Mouse (Mus musculus): ENCODE results near the gene Nufip2. TPM values are rescaled to one million over a fixed set of nuclear protein-coding genes. Genes with fewer than 3 reads are reported as not detected.

Gene Nufip2
- polyA plus RNA-seq, 1 experiment: 139 TPM

DNA sequence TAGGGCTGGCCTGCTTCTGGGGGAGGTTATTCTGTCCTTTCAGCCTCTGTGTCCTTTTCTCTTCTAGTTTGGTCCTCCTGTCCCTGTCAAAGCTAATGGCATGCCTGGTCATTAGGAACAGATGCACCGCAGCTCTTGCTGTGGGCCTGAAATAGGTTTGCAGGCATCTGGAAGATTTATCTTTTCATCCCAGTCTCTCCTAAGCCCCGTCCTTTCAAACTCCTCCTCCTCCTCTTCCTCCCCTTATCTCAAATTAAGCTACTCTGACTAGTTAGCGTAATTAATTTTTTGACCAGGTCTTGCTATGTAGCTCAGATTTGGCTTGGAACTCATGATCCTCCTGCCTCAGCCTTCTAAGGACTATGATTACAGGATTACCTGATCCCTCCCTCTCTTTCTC lies 67.5 kb downstream of the Nufip2 start:
- H3K27me3 ChIP-seq (ENCODE audit: control insufficient read depth, insufficient read depth, low read length, poor library complexity, severe bottlenecking): no peaks in the 10 kb centered on the region
- no peaks in the 10 kb centered on the region for H3K9me3 ChIP-seq (replicated peaks; ENCODE audit: control insufficient read depth, insufficient read depth, low read length, poor library complexity, severe bottlenecking)
- H3K27ac ChIP-seq (ENCODE audit: insufficient read depth, low read length): no peak overlapping the region
- no peak overlapping the region for H3K4me3 ChIP-seq (ENCODE audit: low read depth, low read length)
- peaks cover 4% of the 10 kb centered on the region for H3K4me1 ChIP-seq (ENCODE audit: control insufficient read depth, insufficient read depth, low read length)
- no peaks in the 10 kb centered on the region for H3K36me3 ChIP-seq (ENCODE audit: control insufficient read depth, insufficient read depth, low read length, poor library complexity, severe bottlenecking)
- no peak overlapping the region for H3K9ac ChIP-seq (ENCODE audit: low read depth, poor library complexity, severe bottlenecking)
- TF ChIP-seq POLR2A (IDR thresholded peaks at IDR 0.05; ENCODE audit: insufficient read depth, low read length): no peak

DNA sequence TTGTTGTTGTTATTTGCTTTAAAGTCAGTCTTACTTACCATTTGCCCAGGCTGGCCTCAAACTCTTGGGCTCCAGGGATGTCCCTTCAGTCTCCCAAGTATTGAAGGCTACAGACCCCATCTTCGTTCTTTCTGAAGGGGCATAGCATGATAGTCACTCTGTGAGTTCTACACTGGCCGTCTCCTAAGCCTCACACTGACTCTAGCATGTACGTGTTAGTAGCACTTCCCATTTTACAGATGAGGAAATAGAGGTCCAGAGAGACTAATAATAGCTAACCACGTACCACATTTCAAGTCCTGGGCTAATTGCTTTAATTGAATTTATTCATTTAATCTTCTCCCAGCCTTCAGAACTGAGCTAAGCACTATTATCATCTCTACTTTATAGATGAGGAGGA lies 74.1 kb downstream of the Nufip2 start:
- Histone ChIP-seq H3K27ac (ENCODE audit: insufficient read depth, low read length) (no peak overlapping the region), H3K27me3 (ENCODE audit: control insufficient read depth, insufficient read depth, low read length, poor library complexity, severe bottlenecking) (no peaks in the 10 kb centered on the region), H3K36me3 (ENCODE audit: control insufficient read depth, insufficient read depth, low read length, poor library complexity, severe bottlenecking) (no peaks in the 10 kb centered on the region), H3K4me1 (ENCODE audit: control insufficient read depth, insufficient read depth, low read length) (peaks cover 5% of the 10 kb centered on the region), H3K9ac (ENCODE audit: low read depth, poor library complexity, severe bottlenecking) (no peak overlapping the region), H3K9me3 (replicated peaks; ENCODE audit: control insufficient read depth, insufficient read depth, low read length, poor library complexity, severe bottlenecking) (no peaks in the 10 kb centered on the region), H3K4me3 (ENCODE audit: low read depth, low read length) (no peak overlapping the region)
- TF ChIP-seq EP300 (IDR thresholded peaks at IDR 0.05; ENCODE audit: insufficient read depth, low read depth, low read length): no peak
- no peak for TF ChIP-seq POLR2A (IDR thresholded peaks at IDR 0.05; ENCODE audit: insufficient read depth, low read length)
- TF ChIP-seq CTCF (IDR thresholded peaks at IDR 0.05; ENCODE audit: low read depth, low read length): no peak

DNA sequence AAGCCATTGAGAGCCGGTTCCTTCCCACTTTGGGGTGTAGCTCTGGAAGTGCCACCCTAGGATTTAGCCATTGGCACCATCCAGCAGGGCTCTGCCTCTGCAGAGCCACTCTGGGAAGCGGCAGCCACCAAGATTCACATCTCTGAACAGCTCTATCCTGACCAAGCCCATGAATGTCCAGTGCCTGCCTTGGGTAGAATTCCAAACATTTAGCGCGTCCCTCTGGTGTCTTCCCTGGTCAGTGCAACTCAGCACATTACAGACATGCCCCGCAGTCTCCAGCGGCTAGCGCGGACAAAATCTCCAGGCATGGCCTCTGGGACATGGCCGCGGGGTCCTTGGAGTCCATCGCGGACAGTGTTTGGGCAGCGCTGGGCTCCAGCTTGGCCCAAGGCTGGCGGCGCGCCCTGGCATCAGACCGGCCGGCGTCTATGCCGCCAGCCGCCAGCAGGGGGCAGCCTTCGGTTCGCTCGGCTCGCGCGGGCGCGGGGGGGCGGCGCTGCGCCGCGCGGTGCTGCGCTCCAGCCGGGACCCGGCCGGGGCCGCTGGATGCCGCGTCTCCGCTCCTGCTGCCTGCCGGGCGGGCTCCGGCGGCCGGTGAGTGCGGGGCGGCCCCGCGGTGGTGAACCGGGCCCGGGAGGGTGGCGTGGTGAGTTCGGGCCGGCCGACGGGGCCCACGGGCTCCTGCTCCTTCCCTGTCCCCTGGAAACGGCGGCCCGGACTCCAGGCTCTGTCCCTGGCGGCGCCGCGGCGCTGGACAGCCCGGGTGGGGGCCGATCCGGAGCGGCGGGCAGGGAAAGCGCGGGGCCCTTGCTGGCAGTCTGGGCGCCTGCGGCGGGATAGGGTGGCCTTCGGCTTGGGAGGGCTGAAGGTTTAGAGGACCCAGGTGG lies 77.1 kb downstream of the Nufip2 start, which contains the start of gene Myo18a:
Myo18a (plus strand) TSS at position 464 of the 890 bp plus-strand sequence.
- Histone ChIP-seq H3K9ac (ENCODE audit: low read depth, poor library complexity, severe bottlenecking) (peak within 1 kb of the TSS; percentile 93), H3K27ac (ENCODE audit: insufficient read depth, low read length) (no peak within 1 kb of the TSS), H3K27me3 (ENCODE audit: control insufficient read depth, insufficient read depth, low read length, poor library complexity, severe bottlenecking) (no peaks in the 10 kb centered on the region), H3K36me3 (ENCODE audit: control insufficient read depth, insufficient read depth, low read length, poor library complexity, severe bottlenecking) (no peaks in the 10 kb centered on the region), H3K4me1 (ENCODE audit: control insufficient read depth, insufficient read depth, low read length) (peaks cover 3% of the 10 kb centered on the region), H3K9me3 (replicated peaks; ENCODE audit: control insufficient read depth, insufficient read depth, low read length, poor library complexity, severe bottlenecking) (no peaks in the 10 kb centered on the region), H3K4me3 (ENCODE audit: low read depth, low read length) (peak within 1 kb of the TSS; percentile 76)
- peak; percentile 68 for TF ChIP-seq CTCF (IDR thresholded peaks at IDR 0.05; ENCODE audit: low read depth, low read length)
- no peak for TF ChIP-seq EP300 (IDR thresholded peaks at IDR 0.05; ENCODE audit: insufficient read depth, low read depth, low read length)
- no peak for TF ChIP-seq POLR2A (IDR thresholded peaks at IDR 0.05; ENCODE audit: insufficient read depth, low read length)

DNA sequence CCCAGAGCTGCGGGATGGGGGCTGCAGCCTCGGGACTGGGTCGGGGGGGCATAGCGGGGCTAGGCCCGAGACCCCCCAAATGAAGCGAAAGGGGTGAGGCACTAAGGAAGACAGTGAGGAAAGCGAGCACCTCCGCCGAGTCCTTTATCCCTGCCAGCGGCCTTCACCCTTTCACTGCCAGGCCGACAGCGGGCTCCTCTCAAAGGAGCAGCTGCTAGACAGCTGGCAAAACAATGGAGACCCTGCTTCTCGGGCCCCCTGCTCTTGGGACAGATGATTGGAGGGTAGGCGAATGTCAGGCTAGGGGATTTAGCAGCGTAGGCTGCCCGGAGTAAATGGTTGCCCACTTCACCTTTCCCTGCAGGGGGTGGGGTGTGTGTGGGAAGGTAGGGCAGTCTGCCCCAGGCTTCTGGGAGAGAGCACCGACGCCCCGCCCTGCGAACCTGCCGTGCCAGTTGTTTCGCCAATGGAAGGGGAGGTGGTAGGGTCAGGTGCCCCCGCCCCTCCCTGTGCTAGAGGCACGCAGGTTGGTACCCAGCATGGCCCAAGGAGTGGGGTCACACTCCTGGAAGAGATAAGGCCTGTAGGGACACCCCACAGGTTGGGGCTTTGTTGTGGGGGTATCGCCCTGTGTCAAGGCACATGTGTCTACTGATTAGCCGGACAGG lies 77.9 kb downstream of the Nufip2 start:
- Histone ChIP-seq H3K27ac (ENCODE audit: insufficient read depth, low read length) (peak overlapping the region; percentile 48; the same call in 1 of the 2 replicates), H3K4me3 (ENCODE audit: low read depth, low read length) (peak overlapping the region; percentile 76), H3K4me1 (ENCODE audit: control insufficient read depth, insufficient read depth, low read length) (no peaks in the 10 kb centered on the region)

DNA sequence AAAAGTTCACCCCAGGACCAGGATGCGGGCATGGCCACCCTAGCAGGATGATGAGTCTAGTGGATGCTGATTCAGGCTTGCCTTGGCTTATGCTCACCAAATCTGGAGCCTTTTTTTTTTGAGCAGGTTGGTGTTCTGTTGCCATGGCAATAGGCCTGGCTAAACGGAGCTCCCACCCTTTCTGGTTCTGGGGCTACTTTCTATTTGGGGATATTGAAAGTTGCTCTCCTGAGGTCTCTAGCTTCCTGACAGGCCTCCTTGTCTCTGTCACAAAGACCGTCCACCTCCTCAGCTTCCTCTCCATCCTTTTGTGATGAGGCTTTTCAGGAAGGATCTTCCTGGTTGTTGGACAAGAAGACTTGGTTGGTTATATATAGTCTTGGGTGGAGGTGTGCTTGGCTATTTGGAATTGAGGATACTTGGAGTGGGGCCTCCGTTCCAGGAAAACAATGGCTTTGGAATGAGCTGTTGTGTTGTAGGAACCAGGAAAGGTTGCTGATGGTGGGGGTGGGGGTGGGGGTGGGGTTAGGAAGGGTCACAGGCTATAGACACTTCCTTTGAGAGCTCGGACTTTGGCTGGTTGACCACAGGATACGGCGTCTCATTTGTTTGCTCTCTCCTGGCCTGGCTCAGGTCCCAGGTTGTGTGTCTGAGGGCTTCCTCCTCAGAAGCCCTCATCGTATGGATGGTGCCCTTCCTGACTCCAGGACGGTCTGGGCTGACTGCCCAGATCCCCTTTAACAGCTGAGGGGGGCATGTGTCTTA lies 78.9 kb downstream of the Nufip2 start:
- no peaks in the 10 kb centered on the region for H3K4me1 ChIP-seq (ENCODE audit: control insufficient read depth, insufficient read depth, low read length)
- H3K9me3 ChIP-seq (replicated peaks; ENCODE audit: control insufficient read depth, insufficient read depth, low read length, poor library complexity, severe bottlenecking): no peaks in the 10 kb centered on the region
- no peaks in the 10 kb centered on the region for H3K36me3 ChIP-seq (ENCODE audit: control insufficient read depth, insufficient read depth, low read length, poor library complexity, severe bottlenecking)
- H3K9ac ChIP-seq (ENCODE audit: low read depth, poor library complexity, severe bottlenecking): 0 out of 2 replicates have a peak overlapping the region, but pooled peaks have one; percentile 93
- TF ChIP-seq CTCF (IDR thresholded peaks at IDR 0.05; ENCODE audit: low read depth, low read length) (no peak), EP300 (IDR thresholded peaks at IDR 0.05; ENCODE audit: insufficient read depth, low read depth, low read length) (no peak), POLR2A (IDR thresholded peaks at IDR 0.05; ENCODE audit: insufficient read depth, low read length) (no peak)
- H3K4me3 ChIP-seq (ENCODE audit: low read depth, low read length): peak overlapping the region; percentile 76
- peak overlapping the region; percentile 50 for H3K27ac ChIP-seq (ENCODE audit: insufficient read depth, low read length)
- no peaks in the 10 kb centered on the region for H3K27me3 ChIP-seq (ENCODE audit: control insufficient read depth, insufficient read depth, low read length, poor library complexity, severe bottlenecking)

More for the DNA sequence above, 77.9 kb downstream of the Nufip2 start:
- no peaks in the 10 kb centered on the region for H3K36me3 ChIP-seq (ENCODE audit: control insufficient read depth, insufficient read depth, low read length, poor library complexity, severe bottlenecking)
- peak overlapping the region; percentile 93 for H3K9ac ChIP-seq (ENCODE audit: low read depth, poor library complexity, severe bottlenecking)
- TF ChIP-seq EP300 (IDR thresholded peaks at IDR 0.05; ENCODE audit: insufficient read depth, low read depth, low read length) (0 out of 2 replicates have a peak, but pooled peaks have one; percentile 36), POLR2A (IDR thresholded peaks at IDR 0.05; ENCODE audit: insufficient read depth, low read length) (no peak), CTCF (IDR thresholded peaks at IDR 0.05; ENCODE audit: low read depth, low read length) (no peak)
- H3K27me3 ChIP-seq (ENCODE audit: control insufficient read depth, insufficient read depth, low read length, poor library complexity, severe bottlenecking): no peaks in the 10 kb centered on the region
- H3K9me3 ChIP-seq (replicated peaks; ENCODE audit: control insufficient read depth, insufficient read depth, low read length, poor library complexity, severe bottlenecking): no peaks in the 10 kb centered on the region

Measured in ES-Bruce4 (cell line).